Mouse (Mus musculus): ENCODE data around the gene Paip2b.
A peak's percentile ranks its signal among the peaks of the same experiment; 100 is the strongest.

Paip2b gene

DNA sequence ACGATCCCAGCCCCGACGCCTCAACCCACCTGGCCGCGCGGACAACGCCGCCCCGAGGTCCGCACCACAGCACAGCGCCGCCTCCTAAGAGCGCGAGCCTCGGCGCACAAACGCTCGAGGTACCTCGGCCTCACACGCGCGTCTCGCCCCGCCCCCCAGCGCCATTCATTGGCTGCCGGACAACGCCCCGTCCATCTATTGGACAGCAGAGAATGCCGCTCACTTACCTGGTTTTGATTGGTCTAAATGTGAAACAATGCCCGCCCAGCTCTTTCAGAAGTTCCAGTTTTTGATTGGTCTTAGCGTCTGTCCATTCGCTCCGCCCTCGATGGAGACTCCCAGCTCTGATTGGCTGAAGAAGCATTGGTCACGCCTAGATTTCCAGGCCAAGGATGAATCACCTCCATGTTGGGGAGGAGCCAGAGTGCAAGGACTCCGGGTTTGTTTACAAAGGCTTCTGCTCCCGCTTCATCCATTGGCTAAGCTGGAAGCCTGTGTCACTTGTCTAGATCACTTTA is at the start of gene Paip2b:
TSS of gene Paip2b (minus strand) at position 136 of the 518 bp plus-strand sequence.
- DNase-seq: peak; percentile 100

DNA sequence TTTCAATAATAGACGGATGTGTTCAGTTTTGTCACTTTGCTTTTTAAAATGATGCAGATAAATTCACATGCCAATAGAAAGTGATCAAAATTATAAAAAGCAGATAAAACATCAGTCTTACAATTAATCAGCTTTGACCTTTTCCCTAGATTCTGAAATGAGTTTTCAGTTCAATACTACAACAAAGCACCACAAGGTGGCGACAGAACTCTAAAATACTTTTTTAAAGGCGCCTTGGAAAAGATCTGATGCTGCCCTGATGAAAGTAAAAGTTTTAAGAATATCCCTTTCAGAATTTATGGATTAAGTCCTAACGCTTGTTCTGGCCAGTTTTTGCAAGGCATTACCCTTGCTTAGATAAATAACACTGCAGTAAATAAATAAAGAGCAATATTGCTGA is 48.3 kb upstream of the Paip2b start:
- peak; percentile 81 for DNase-seq

DNA sequence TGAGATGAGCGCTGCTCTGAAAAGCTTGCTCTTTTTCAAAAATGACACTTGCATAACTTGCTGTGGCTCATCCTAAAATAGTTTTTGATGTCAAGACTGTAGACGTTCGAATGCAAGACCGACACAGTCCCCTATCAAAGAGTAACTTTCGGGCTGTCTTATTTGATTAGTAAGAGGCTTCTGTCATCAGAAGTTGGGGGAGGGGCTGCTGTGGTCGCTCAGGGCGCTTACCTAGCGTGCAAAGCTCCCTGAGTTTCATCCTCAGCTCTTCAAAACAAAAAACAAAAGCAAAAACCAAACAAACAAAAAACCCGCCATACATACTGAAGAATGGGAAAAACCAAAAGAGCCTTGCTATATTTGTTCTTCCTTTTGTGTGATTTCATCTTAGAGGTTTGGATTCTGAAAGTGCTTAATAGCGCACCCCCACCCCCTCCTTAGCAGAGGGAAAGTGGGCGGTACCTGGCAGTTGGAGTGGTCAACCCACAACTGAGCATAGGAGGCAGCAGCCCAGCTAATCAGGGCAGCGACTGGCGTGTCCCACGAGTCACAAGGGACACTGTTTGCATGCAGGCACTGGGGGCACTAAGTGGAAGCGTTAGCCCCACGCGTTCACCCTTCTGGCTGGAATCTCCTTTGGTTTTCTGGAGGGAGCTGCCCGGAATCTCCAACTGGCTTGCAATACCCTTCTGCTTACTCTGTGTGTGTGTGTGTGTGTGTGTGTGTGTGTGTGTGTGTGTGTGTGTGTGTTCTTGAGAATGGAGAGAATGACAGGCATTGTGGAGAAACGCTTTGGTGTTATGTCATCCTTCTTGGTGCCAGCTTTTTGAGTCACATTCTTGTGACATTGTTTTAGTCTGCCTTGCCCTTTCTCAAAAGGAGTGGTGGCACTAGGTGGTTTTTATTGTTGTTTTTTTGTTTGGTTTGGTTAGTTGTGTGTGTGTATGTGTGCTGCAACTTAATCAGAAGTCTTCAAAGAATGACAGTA is 36.4 kb upstream of the Paip2b start:
- peak; percentile 28 for DNase-seq

DNA sequence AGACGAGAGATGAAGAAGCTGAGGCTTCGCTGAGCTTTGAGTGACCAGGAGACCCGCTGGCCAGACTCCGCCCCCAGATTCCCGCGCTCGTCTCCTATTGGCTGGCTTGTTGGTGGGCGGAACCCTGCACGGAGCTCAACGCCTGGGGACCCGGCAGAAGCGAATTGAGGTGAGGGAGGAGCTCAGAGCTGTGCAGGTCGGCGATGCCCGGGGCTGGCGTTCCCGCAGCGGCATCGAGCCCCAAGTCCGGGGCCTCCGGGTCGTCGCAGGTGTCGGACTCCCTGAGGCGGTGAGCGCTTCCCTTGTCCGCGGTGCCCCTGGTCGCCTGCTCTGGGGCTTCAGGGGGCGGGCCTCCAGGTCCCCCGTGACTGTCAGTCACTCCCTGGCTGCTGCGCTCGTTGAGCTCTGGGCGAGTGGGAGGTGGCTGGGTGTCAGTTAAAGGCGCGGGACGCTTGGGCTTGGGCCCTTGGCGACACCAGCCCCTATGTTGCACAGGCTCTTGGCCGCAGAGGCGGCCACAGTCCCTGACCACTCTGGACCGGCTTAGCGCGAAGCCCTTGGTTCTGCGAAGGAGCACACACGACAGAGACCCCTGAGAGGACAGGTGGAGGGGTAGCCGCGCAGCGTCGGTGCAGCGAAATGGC is 35.5 kb upstream of the Paip2b start, which contains the start of gene Zfp638:
TSS of gene Zfp638 (plus strand) at position 156 of the 644 bp plus-strand sequence.
- peak; percentile 94 for DNase-seq

DNA sequence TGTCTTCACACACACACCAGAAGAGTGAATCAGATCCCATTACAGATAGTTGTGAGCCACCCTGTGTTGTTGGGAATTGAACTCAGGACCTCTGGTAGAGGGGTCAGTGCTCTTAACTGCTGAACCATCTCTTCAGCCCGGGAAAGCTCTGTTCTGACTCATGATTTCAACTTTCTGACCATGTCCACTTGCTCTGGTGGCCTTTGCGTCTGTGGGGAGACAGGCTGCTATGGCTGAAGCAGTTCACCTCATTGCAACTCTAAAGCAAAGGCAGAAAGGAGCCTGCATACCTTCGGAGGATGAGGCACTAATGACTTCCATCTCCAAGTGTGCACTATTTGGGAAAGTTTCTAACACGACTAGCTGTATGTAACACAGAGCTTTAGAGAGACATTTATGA is 34.9 kb upstream of the Paip2b start:
- DNase-seq: peak; percentile 9

DNA sequence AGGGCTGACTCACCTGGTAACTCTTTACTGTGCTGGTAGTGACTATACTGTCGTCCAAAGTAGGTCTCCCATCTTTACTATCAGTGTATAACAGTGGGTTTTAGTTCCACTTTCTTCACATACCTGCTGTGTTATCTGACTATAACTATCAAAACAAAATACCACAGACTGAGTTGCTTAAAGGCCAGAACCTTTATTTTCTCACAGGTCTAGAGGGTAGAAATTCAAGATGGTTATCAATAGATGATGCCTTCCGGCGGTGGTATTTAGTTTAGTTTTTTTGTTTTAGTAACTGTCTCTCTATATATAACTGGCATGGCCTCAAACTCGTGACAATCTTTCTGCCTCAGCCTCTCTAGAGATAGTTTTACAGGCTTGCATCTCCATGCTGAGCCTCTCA is 32.0 kb upstream of the Paip2b start:
- DNase-seq: no peak

DNA sequence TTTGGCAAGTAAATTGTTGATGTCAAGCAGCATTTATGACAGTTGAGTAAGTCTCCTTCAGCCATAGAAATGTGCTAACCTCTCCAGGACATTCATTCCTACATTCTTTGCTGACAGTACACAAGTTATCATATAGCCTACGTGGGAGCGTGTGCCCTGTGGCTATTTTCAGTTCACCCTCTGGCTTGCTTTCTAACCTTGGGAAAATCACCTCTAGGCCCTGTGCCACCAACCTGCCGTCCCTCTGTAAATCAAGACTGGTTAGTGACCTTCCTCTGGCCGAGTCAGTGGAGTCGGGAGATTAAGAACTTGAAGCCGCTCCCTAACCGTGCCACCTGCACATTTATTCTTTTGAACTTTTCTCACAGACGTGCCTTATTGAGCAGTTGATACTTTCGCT is 28.5 kb upstream of the Paip2b start:
- DNase-seq: no peak

DNA sequence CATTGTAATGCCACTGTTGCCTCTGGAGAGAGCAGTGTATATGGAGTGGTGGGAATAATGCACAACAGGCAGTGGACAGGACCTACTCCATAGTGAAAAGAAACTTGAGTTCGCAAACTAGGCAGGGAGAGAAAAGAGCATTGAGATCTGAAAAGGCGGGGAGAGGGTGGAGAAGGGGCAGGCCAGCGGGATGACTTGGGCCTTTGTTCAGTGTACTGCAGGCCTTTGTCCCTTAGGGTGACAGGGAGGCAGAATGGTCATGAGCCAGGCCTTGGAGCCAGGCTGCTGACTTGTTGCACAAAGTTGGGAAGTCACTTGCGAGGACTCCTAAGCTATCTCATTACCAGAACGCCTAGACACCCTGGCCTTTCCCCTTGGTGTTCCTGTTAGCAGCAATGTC is 25.9 kb upstream of the Paip2b start:
- DNase-seq: no peak

DNA sequence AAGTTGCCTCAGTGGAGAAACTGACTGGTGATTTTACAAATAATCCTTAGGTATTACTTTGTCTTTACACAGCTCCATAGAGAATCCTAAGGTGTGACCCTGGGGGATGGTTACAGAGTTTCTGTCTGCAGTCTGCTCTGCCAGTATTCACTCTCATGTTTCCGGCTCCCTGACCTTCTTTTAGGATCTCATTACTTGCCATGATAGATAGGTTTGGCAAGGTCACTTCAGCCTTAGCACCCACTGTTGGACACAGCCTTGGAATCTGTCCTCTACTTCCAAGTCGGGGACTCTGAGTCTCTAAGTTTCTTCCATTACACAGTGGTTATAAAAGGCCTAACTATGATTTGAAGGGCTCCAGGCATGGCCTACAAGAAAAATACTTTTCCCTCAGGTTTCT is 17.9 kb upstream of the Paip2b start:
- no peak for DNase-seq

DNA sequence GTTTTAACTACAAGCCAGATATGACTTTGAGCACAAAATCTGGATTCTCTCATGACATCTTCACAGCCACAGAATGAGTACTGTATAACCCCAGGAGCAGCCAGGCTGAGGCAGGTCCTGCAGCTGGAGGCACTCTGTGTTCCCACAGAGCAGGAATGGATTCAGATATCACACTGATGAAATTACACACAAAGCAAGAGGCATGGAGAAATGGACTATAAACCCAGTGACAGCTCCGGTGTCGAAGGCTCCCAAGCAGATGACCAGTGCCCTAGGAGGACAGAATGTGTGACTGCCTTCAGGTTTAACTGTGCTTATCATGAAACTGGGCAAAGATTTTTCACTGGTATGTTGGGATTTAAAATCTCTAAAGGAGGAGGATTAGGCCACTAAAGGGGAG is 14.6 kb upstream of the Paip2b start:
- DNase-seq: no peak

DNA sequence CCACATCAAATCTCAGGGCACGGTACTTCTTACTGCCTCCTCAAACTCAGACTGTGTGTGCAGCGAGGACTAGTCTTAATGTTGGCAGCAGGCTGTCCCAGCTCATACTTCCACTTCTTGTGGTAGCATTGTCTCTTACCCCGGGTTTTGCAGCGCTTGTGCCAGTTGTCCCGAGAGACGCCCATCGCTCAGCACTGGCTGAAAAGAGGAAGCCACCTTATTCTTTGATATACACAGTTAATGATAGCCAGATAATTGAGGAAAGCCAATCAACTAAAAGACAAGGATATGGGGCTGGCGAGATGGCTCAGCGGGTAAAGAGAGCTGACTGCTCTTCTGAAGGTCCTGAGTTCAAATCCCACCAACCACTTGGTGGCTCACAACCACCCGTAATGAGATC is 13.4 kb upstream of the Paip2b start:
- no peak for DNase-seq

DNA sequence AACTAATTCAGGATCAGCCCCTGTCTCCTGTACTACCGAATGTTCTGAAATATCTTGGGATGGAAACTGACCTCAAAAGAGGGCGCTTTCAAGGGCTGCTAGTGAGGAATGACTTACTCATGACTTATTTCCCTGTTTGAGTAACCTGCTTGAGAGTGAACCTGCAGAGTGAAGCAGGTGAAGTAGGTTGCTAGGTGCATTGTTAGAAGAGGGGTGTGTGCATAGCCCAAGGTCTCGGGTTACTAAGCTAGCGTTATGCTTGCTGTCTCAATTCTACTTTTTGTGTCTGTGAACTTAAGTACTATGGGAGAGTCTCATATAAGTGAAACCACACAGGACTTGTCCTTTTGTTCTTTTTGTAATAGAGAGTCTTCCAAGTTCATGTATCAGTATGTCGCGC is 8.5 kb upstream of the Paip2b start:
- DNase-seq: no peak

DNA sequence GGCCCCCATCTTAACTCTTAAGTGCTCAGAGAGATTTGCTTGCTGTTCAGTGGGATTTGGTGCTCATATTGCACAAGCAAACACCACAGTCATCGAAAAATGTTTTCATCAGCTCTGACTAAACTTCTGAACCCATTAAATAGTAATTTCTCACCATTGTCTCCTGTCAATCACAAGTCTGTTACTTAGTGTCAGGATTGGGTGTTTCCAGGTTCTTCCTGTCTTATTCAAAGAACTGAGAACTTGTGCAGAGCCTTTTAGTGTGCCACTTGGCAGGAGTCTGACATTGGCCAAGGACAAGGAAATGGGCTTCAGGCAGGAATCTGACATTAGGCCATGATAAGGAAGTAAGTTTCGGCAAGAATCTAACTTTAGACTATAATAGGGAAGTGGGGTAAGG is 6.5 kb upstream of the Paip2b start:
- no peak for DNase-seq

DNA sequence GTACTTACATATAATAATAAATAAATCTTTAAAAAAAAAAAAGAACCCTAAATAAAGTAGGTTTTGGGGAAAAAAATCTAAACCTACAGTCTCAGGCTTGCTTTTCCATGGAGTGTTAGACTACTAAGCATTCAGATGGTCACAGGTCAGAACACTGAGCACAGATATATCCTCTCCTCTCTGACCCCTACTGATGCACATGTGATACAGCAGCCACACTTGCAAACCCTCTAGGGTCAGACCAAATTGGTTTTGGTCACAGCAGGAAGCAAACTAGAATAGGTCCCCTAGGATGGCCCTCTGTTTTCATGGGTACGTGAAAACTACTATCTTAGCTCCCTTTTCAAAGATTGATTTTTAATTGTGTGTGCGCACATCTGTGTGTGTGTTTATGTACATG is 5.3 kb upstream of the Paip2b start:
- DNase-seq: no peak

DNA sequence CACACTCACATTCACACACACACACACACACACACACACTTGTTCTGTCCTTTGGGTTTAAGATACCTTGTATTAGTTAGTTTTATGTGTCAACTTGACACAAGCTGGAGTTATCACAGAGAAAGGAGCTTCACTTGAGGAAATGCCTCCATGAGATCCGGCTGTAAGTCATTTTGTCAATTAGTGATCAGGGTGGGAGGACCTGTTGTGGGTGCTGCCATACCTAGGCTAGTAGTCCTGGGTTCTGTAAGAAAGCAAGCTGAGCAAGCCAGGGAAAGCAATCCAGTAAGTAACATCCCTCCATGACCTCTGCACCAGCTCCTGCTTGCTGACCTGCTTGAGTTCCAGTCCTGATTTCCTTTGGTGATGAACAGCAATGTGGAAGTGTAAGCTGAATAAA is 852 bp upstream of the Paip2b start:
- peak; percentile 10 for DNase-seq

DNA sequence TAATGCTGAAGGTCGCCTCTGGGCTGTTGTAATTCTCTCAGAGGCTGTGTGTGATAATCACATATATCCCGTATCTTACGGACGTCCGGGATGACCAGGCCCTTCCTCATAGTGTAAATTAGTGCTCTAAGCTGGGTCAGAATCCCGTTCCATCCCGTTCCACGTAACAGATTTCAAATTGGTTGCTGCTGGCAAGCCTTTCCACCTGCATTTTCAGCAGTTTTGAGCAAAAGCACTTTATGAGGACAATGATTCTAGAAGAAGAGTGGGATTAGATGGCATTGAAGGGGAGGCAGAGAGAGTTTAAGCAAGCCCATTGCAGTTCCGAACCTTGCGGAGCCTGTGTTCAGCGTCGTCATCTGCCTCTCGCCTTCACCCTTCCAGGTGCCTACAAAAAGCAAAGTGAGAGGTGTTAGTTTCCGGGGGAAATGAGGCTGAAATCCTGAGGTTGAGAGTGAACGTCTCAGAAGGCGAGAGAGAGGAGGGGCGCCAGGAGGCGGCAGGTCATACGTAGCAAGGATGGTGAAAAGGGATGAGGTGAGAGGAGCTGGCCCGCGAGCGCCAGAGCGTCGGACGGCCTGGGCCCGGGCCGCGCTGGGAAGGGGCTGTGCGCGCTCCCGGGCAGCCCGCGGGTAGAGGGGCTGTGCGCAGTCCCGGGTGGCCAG is 468 bp downstream of the Paip2b start:
- DNase-seq: peak; percentile 17

DNA sequence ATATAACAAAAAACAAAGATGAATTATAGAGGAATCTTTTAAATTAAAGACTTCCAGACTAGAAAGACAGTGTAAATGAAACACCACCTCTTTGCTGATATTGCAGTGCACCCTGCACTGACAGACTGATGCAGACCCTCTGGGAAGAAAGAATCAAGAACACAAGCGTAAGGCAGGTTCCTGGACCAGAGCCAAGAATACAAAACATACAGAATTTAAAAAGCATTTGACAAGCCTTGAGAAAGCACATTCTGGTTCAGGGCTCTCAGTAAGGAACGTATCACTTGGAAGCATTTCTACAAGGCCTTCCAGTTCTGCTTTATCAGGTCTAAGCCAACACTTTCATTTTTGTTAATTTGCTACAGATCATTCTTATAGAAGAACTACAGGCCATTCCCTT is 9.7 kb downstream of the Paip2b start:
- DNase-seq: no peak

DNA sequence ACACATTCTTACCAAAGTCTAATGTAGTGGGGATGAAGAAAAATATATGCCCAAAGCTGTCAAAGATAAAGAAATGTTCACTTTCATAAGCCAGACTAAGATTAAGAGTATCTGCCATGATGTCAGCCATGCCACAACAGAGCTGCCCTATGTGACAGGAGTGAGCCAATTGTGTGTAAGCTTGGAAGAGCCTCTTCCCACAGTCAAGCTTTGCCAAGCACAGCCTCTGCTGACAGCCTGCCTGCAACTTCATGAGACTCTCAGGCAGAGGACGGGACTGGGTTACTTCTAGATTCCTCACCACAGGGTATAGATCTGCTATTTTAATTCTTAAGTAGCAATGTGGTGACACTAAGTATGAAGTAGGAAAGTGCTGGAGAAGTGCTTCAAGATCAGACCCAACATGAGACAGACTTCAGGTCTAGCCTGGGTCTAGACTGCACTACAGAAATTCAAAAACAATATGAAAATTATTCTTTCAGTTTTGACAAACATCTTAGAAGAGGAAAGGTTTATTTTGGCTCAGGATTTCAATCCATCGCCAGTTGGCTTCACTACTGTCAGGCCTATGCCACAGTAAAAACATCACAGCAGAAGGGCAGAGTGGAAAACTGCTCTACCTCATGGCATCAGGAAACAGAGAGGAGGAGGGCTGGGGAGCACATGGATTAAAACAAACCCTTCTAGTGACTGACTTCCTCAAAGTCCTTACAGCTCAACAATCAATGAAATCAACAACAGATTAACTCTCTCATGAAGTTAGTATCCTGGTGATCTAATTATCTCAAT is 10.6 kb downstream of the Paip2b start:
- no peak for DNase-seq

DNA sequence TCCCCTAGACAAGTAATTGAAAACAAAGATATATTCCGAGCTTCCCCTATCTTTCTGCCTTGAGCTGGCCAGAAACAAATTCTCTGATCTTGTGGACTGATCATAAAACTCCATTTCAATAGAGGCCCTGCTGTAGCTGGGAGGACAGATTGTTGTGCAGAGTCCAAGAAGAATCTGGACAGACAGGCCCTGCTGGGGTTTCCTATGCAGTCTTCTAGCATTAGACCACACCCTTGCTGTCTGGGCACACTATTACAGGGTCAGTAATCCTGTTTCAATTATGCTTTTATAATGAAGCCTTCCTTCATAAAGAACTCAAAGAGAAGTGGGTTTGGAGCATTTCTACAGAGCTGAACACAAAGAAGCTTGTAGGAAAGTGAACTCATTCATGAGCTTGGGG is 12.5 kb downstream of the Paip2b start:
- no peak for DNase-seq

DNA sequence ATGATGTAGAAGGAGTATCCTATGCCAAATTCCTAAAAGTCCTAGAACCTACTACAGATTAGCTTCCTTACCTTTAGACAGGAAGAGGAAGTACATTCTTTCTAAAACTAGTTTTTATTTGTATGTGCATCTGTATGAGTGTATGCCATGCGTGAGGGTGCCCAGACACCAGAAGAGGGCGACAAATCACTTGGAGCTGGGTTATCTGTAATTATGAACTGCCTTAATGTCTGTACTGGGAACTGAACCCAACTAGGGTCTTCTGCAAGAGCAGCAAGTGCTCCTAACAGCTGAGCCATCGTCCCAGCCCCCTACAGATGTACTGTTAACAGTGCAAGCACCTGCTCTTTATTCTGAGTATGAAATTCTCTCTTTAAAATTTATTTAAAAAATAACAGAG is 15.7 kb downstream of the Paip2b start:
- no peak for DNase-seq

DNA sequence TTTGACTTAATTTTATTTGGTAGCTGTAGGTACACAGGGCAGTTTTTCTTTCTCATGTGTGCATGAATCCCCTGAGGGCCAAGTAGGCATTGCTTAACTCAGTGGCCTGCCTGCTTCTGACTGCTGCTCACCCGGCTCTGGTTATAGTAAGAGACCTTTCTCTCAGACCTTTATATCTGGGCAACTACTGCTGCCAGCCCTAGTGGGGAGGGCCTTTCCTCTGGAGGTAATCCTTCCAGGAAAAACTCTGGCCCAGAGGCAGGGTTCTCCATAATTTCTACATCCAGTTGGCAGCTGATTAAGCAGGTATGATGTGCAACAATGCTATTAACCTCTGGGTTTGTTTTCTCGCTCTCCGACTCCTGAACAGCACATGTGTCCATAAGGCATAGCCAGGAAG is 28.7 kb downstream of the Paip2b start:
- no peak for DNase-seq

DNA sequence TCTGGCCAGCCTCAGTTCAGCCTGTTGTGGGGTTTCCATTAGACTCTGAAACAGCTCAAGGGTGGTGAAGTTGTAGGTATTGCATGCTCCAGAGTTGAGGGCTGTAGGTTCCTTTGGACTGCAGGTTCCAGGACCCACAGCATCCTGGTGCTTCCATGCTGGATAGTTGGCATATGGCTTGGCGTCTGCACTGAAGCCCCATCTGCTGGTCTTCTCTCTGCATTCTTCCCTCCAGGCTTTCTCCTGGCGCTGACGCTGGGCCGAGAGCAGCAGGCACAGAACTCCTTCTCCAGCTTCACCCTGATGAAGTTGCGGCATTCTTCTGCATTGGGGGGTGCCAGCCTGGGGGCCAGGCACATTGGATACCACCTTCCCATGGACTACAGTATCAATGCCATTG is 29.5 kb downstream of the Paip2b start:
- DNase-seq: no peak

DNA sequence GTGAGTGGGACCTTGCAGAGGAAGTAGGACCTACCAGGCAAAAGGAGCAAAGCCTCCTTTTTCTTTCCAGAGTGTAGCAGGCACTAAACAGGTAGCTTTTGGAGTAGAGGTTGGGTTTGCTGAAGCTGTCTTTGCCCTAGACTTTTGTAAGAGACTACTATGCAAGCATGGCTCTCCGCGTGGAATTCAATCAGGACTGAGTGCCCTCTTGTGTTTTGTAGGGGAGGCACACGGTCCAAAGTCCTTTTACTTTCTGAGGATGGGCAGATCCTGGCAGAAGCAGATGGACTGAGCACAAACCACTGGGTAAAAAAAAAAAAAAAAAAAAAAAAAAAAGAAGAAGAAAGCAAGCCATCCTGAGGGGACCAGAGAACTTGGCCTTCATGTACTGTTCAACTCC is 34.9 kb downstream of the Paip2b start:
- peak; percentile 67 for DNase-seq

All from kidney, adult 9 months (tissue).